Mouse (Mus musculus) bone marrow, adult 2 months (tissue): ENCODE data around the gene Dpp7.

Experiments used
- CTCF ChIP-seq: fragments of 200-500 bp; IDR thresholded peaks from 2 replicates; pipeline ENCODE4 v1.5.1; 2011; ENCODE audit warnings: low read length, control low read depth; ENCODE audit not compliant: control insufficient read depth, insufficient read depth
- POLR2A ChIP-seq: fragments of 200-500 bp; IDR thresholded peaks from 2 replicates; pipeline ENCODE4 v1.6.1; 2011; ENCODE audit warnings: low read depth, mild to moderate bottlenecking, control low read depth, low read length, borderline replicate concordance; ENCODE audit not compliant: control insufficient read depth

GRCm38 (mm10) chr2:25333569-25333968 is 22.6 kb downstream of the Dpp7 start:
- no peak for TF ChIP-seq POLR2A
- TF ChIP-seq CTCF = no peak
